Mouse (Mus musculus) lung, embryonic 14.5 days (tissue): ENCODE measurements around the gene Mgat4a. TPM values are rescaled to one million over a fixed set of nuclear protein-coding genes. Genes with fewer than 3 reads are reported as not detected.

Source experiments
- ATAC-seq: fragments of 200-750 bp; cut with Nextera tagmentation; 2 replicates; pipeline ENCODE4 v1.8.0; 2017; ENCODE audit warnings: mild to moderate bottlenecking, moderate TSS enrichment, moderate library complexity; ENCODE audit not compliant: insufficient read depth
- DNase-seq: peaks from one replicate; pipeline ENCODE4 v3.0.0-alpha.2; 2015
- H3K27ac ChIP-seq: fragments of 300-500 bp; sonication (generic); 2 replicates; pipeline ENCODE4 v1.5.1; 2014; ENCODE audit warnings: low read depth, mild to moderate bottlenecking, moderate library complexity
- H3K27me3 ChIP-seq: fragments of 300-500 bp; sonication (generic); 2 replicates; pipeline ENCODE4 v1.6.1; 2014; ENCODE audit warnings: low read length, control low read depth; ENCODE audit not compliant: insufficient read depth
- H3K36me3 ChIP-seq: fragments of 300-500 bp; sonication (generic); 2 replicates; pipeline ENCODE4 v1.6.1; 2014; ENCODE audit warnings: control low read depth; ENCODE audit not compliant: insufficient read depth
- H3K4me1 ChIP-seq: fragments of 300-500 bp; sonication (generic); 2 replicates; pipeline ENCODE4 v1.6.1; 2014; ENCODE audit warnings: antibody characterized with exemption, control low read depth; ENCODE audit not compliant: insufficient read depth
- H3K4me2 ChIP-seq: fragments of 300-500 bp; sonication (generic); 2 replicates; pipeline ENCODE4 v1.6.1; 2014; ENCODE audit warnings: mild to moderate bottlenecking
- H3K4me3 ChIP-seq: fragments of 300-500 bp; sonication (generic); 2 replicates; pipeline ENCODE4 v1.5.1; 2014; ENCODE audit warnings: low read depth, low read length
- H3K9ac ChIP-seq: fragments of 300-500 bp; sonication (generic); 2 replicates; pipeline ENCODE4 v1.6.1; 2014
- H3K9me3 ChIP-seq: fragments of 300-500 bp; sonication (generic); 2 replicates; pipeline ENCODE4 v1.6.1; 2016; ENCODE audit warnings: low read depth, low read length, control low read depth
- CTCF ChIP-seq: IDR thresholded peaks from 2 replicates; pipeline ENCODE4 v1.5.1; 2016; ENCODE audit warnings: antibody characterized with exemption, low read depth
- WGBS: fragments of 180-500 bp; shearing (Covaris S2); extraction: QIAGEN DNeasy Blood & Tissue Kit; methylation state at CpG from one replicate; pipeline ENCODE4 v1.1.7; 2014; 5-methylcytosine and 5-hydroxymethylcytosine counted together
- polyA plus RNA-seq: library from polyadenylated mRNA; unstranded; fragments of >200 nt; fragmentation: Nextera tagmentation; extraction: Ambion mirVana; gene quantifications from 2 replicates; pipeline ENCODE4 v1.2.1, GENCODE M21; 2014

Mgat4a gene
- polyA plus RNA-seq, 1 experiment from 2014 or later = 6.0 TPM

- Histone ChIP-seq H3K9me3 (no peaks in the 10 kb centered on the region), H3K9ac (no peak overlapping the region), H3K27ac (no peak overlapping the region), H3K36me3 (no peaks in the 10 kb centered on the region), H3K4me2 (no peak overlapping the region), H3K4me1 (peaks cover under 1% of the 10 kb centered on the region; the same call in 1 of the 2 replicates), H3K27me3 (no peaks in the 10 kb centered on the region), H3K4me3 (no peak overlapping the region)
- ATAC-seq = no peak
- WGBS = 46% methylated on average over 4 of the region's 4 CpGs
- DNase-seq = no peak
- no peak for TF ChIP-seq CTCF
Measured at GRCm38 (mm10) chr1:37518124-37518720, 22.6 kb downstream of the Mgat4a start.

GRCm38 (mm10) chr1:37512961-37513431, 27.8 kb downstream of the Mgat4a start:
- ATAC-seq = no peak
- 77% methylated on average over 2 of the region's 2 CpGs for WGBS

GRCm38 (mm10) chr1:37512109-37512640, 28.6 kb downstream of the Mgat4a start:
- no peak overlapping the region for H3K9ac ChIP-seq
- H3K9me3 ChIP-seq = no peaks in the 10 kb centered on the region
- 26% methylated on average over 5 of the region's 5 CpGs for WGBS
- DNase-seq (peak; percentile 78), ATAC-seq (peak; percentile 78; the same call in 1 of the 2 replicates)
- H3K4me2 ChIP-seq = peak overlapping the region; percentile 5; the same call in 1 of the 2 replicates
- no peaks in the 10 kb centered on the region for H3K27me3 ChIP-seq
- peaks cover 18% of the 10 kb centered on the region for H3K4me1 ChIP-seq
- no peaks in the 10 kb centered on the region for H3K36me3 ChIP-seq
- TF ChIP-seq CTCF = no peak
- H3K27ac ChIP-seq = peak overlapping the region; percentile 59
- no peak overlapping the region for H3K4me3 ChIP-seq

More at GRCm38 (mm10) chr1:37512961-37513431, 27.8 kb downstream of the Mgat4a start:
- no peak overlapping the region for H3K9ac ChIP-seq
- no peaks in the 10 kb centered on the region for H3K9me3 ChIP-seq
- H3K4me2 ChIP-seq = no peak overlapping the region
- H3K27me3 ChIP-seq = no peaks in the 10 kb centered on the region
- peak overlapping the region; percentile 59; the same call in 1 of the 2 replicates for H3K27ac ChIP-seq
- H3K4me1 ChIP-seq = peaks cover 18% of the 10 kb centered on the region
- DNase-seq = no peak
- TF ChIP-seq CTCF = no peak
- H3K36me3 ChIP-seq = no peaks in the 10 kb centered on the region
- no peak overlapping the region for H3K4me3 ChIP-seq

- Histone ChIP-seq H3K4me1 (peaks cover 18% of the 10 kb centered on the region), H3K9ac (no peak overlapping the region), H3K4me3 (no peak overlapping the region), H3K4me2 (no peak overlapping the region), H3K36me3 (no peaks in the 10 kb centered on the region), H3K27ac (no peak overlapping the region), H3K9me3 (no peaks in the 10 kb centered on the region), H3K27me3 (no peaks in the 10 kb centered on the region)
- WGBS = 85% methylated on average over 3 of the region's 3 CpGs
- no peak for ATAC-seq
- DNase-seq = no peak
- TF ChIP-seq CTCF = no peak
Measured at GRCm38 (mm10) chr1:37510193-37510592, 30.6 kb downstream of the Mgat4a start.

- DNase-seq (no peak), ATAC-seq (no peak)
- H3K27me3 ChIP-seq = no peaks in the 10 kb centered on the region
- peaks cover 18% of the 10 kb centered on the region for H3K4me1 ChIP-seq
- H3K36me3 ChIP-seq = no peaks in the 10 kb centered on the region
- H3K9ac ChIP-seq = no peak overlapping the region
- H3K9me3 ChIP-seq = no peaks in the 10 kb centered on the region
- WGBS = 78% methylated on average over 5 of the region's 5 CpGs
- H3K27ac ChIP-seq = no peak overlapping the region
- TF ChIP-seq CTCF = no peak
- H3K4me3 ChIP-seq = no peak overlapping the region
- H3K4me2 ChIP-seq = no peak overlapping the region
Measured at GRCm38 (mm10) chr1:37509437-37509836, 31.4 kb downstream of the Mgat4a start.

- WGBS = 82% methylated on average over 9 of the region's 9 CpGs
- Histone ChIP-seq H3K27me3 (no peaks in the 10 kb centered on the region), H3K9ac (no peak overlapping the region), H3K4me3 (no peak overlapping the region), H3K4me1 (peaks cover 4% of the 10 kb centered on the region; the same call in 1 of the 2 replicates), H3K9me3 (no peaks in the 10 kb centered on the region), H3K36me3 (no peaks in the 10 kb centered on the region), H3K27ac (no peak overlapping the region), H3K4me2 (no peak overlapping the region)
- TF ChIP-seq CTCF = no peak
- DNase-seq = no peak
- no peak for ATAC-seq
Measured at GRCm38 (mm10) chr1:37505348-37505730, 35.5 kb downstream of the Mgat4a start.

GRCm38 (mm10) chr1:37504716-37505347, 36.0 kb downstream of the Mgat4a start:
- peak; percentile 21; the same call in 1 of the 2 replicates for ATAC-seq
- H3K4me3 ChIP-seq = no peak overlapping the region
- H3K27me3 ChIP-seq = no peaks in the 10 kb centered on the region
- H3K9me3 ChIP-seq = no peaks in the 10 kb centered on the region
- H3K9ac ChIP-seq = no peak overlapping the region
- H3K36me3 ChIP-seq = no peaks in the 10 kb centered on the region
- peak overlapping the region; percentile 4; the same call in 1 of the 2 replicates for H3K27ac ChIP-seq
- 45% methylated on average over 10 of the region's 10 CpGs for WGBS
- no peak overlapping the region for H3K4me2 ChIP-seq
- peaks cover 4% of the 10 kb centered on the region; the same call in 1 of the 2 replicates for H3K4me1 ChIP-seq
- TF ChIP-seq CTCF = no peak
- DNase-seq = peak; percentile 53
